Mouse (Mus musculus) cortical plate, adult 2 months (tissue): ENCODE data around the gene Iqcf5. TPM values are rescaled to one million over a fixed set of nuclear protein-coding genes. Genes with fewer than 3 reads are reported as not detected.
A peak's percentile ranks its signal among the peaks of the same experiment; 100 is the strongest.
"Not testable (repeated sequence)": the region's sequence is repeated elsewhere in the genome, so short reads cannot be mapped to it uniquely, and the experiment has no call there.

Source experiments
- H3K27ac ChIP-seq: fragments of 200-500 bp; 2 replicates; pipeline ENCODE4 v1.5.1; 2012; ENCODE audit warnings: low read length, control low read depth, inconsistent platforms; ENCODE audit not compliant: insufficient read depth
- H3K4me1 ChIP-seq: fragments of 200-500 bp; 2 replicates; pipeline ENCODE4 v1.6.1; 2011; ENCODE audit warnings: low read length; ENCODE audit not compliant: control insufficient read depth, insufficient read depth
- H3K4me3 ChIP-seq: fragments of 200-500 bp; 2 replicates; pipeline ENCODE4 v1.5.1; 2011; ENCODE audit warnings: mild to moderate bottlenecking, low read length, control low read depth; ENCODE audit not compliant: insufficient read depth
- CTCF ChIP-seq: fragments of 200-500 bp; IDR thresholded peaks from 2 replicates; pipeline ENCODE4 v1.5.1; 2011; ENCODE audit warnings: mild to moderate bottlenecking, control low read depth, low read length; ENCODE audit not compliant: insufficient read depth; ENCODE audit errors: extremely low read depth
- POLR2A ChIP-seq: fragments of 200-500 bp; IDR thresholded peaks from 2 replicates; pipeline ENCODE4 v1.6.1; 2011; ENCODE audit warnings: mild to moderate bottlenecking, low read length, control low read depth; ENCODE audit not compliant: insufficient read depth; ENCODE audit errors: extremely low read depth
- polyA plus RNA-seq: library from polyadenylated mRNA; depleted of rRNA; stranded (reverse); fragments of >200 nt; gene quantifications from 2 replicates; pipeline ENCODE4 v1.2.3, GENCODE M21; 2012

Gene Iqcf5
- polyA plus RNA-seq, 1 experiment = not detected

- Histone ChIP-seq H3K4me1 (peaks cover 7% of the 10 kb centered on the region; the same call in 1 of the 2 replicates), H3K4me3 (peak overlapping the region; percentile 62), H3K27ac (no peak overlapping the region)
- TF ChIP-seq POLR2A (no peak), CTCF (no peak)
These were observed 36.3 kb upstream of the Iqcf5 start for GRCm38 (mm10) chr9:106478101-106478500.

GRCm38 (mm10) chr9:106480541-106480940 is 33.8 kb upstream of the Iqcf5 start:
- Histone ChIP-seq H3K4me3 (no peak overlapping the region), H3K27ac (no peak overlapping the region), H3K4me1 (peaks cover 7% of the 10 kb centered on the region; the same call in 1 of the 2 replicates)
- no peak for TF ChIP-seq POLR2A
- no peak for TF ChIP-seq CTCF

- TF ChIP-seq CTCF (no peak), POLR2A (no peak)
- H3K27ac ChIP-seq = no peak overlapping the region
- H3K4me3 ChIP-seq = no peak overlapping the region
- peaks cover 6% of the 10 kb centered on the region; the same call in 1 of the 2 replicates for H3K4me1 ChIP-seq
These were observed 33.3 kb upstream of the Iqcf5 start for GRCm38 (mm10) chr9:106481075-106481474.

GRCm38 (mm10) chr9:106481676-106482075 is 32.7 kb upstream of the Iqcf5 start:
- no peak overlapping the region for H3K4me3 ChIP-seq
- TF ChIP-seq CTCF = no peak
- no peak for TF ChIP-seq POLR2A

DNA sequence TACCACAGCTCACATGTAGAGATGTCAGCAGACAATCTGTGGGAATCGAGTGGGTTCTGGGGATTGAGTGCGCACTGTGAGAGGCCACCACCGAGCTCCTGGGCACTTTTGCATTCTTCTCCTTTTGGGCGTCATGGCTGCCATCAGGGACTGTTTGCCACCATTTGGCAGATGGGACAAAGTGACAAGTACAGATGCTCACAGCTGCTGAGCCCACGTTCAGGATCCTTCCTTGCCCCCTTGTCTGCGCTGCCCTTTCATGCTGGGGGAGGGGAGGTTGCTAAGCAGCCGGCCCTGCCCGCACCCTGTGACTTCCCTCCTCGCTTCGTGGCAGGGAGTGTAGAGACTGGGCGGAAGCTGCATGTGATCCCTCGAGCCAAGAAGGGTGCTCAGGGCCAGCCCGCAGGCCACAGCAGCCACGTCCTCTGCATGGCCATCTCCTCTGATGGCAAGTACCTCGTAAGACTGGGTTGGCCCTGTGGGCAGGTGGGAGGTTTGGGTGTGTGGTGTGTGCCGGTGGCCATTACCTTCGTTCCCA is 31.7 kb upstream of the Iqcf5 start:
- TF ChIP-seq POLR2A (no peak), CTCF (no peak)
- Histone ChIP-seq H3K27ac (no peak overlapping the region), H3K4me3 (no peak overlapping the region), H3K4me1 (peaks cover 4% of the 10 kb centered on the region; the same call in 1 of the 2 replicates)

More at GRCm38 (mm10) chr9:106481676-106482075, 32.7 kb upstream of the Iqcf5 start:
- peaks cover 4% of the 10 kb centered on the region; the same call in 1 of the 2 replicates for H3K4me1 ChIP-seq
- no peak overlapping the region for H3K27ac ChIP-seq

DNA sequence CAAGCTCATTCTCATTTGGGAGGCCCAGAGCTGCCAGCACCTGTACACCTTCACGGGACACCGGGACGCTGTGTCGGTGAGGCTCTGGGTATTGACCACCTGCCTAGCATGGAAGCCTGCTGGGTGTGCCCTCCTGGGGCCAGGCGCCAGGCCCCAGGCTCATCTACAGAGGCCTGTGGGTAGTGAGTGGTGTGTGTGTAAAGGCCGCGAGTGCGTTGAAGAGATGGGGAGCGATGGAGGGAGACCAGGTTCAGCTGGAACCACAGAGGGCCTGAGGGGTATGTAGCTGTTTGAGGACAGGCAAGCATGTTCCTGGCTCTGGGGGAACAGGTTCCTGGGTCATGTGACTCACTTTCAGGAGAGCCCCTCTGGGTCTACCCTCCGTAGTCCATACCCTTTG is 31.2 kb upstream of the Iqcf5 start:
- H3K27ac ChIP-seq = no peak overlapping the region
- no peak for TF ChIP-seq CTCF
- TF ChIP-seq POLR2A = no peak
- H3K4me3 ChIP-seq = no peak overlapping the region
- no peaks in the 10 kb centered on the region; the same call in 1 of the 2 replicates for H3K4me1 ChIP-seq

- TF ChIP-seq CTCF (no peak), POLR2A (no peak)
- Histone ChIP-seq H3K4me1 (no peaks in the 10 kb centered on the region), H3K27ac (no peak overlapping the region), H3K4me3 (no peak overlapping the region)
These were observed 30.8 kb upstream of the Iqcf5 start for GRCm38 (mm10) chr9:106483606-106484005.

- TF ChIP-seq POLR2A (no peak), CTCF (no peak)
- H3K27ac ChIP-seq = no peak overlapping the region
- H3K4me3 ChIP-seq = no peak overlapping the region
- no peaks in the 10 kb centered on the region for H3K4me1 ChIP-seq
These were observed 29.3 kb upstream of the Iqcf5 start for GRCm38 (mm10) chr9:106485076-106485475.

GRCm38 (mm10) chr9:106487602-106488001 is 26.8 kb upstream of the Iqcf5 start:
- not testable (repeated sequence) for H3K27ac ChIP-seq, H3K4me1 ChIP-seq, H3K4me3 ChIP-seq

- Histone ChIP-seq H3K4me3 (no peak within 1 kb of the TSS), H3K4me1 (no peaks in the 10 kb centered on the region), H3K27ac (no peak within 1 kb of the TSS)
- TF ChIP-seq POLR2A (no peak), CTCF (no peak)
These were observed 14.7 kb upstream of the Iqcf5 start, which contains the start of gene Iqcf1 for GRCm38 (mm10) chr9:106499667-106500066. Gene Iqcf1, plus strand, starts transcription at chr9:106499967.

DNA sequence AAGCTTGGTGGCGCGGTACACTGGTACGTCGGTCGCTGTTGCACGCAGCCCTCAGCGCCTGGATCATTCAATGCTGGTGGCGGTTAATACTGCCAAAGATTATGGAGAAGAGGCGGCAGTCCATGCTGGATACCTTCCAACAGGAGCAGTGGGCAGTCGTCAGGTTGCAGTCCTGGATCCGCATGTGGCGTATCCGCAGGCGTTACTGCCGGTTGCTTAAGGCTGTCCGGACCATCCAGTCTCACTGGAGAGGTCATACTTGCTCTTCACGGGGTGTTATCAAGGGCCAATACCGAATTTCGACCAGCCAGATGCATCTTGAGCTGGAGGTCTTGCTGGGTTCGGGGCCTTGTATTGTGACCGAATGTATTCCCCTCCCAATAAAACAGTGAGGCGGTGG is 12.5 kb upstream of the Iqcf5 start:
- TF ChIP-seq CTCF (no peak), POLR2A (no peak)
- Histone ChIP-seq H3K4me1 (no peaks in the 10 kb centered on the region), H3K27ac (no peak overlapping the region), H3K4me3 (no peak overlapping the region)
